Mouse (Mus musculus) gastrocnemius, postnatal 10 days (tissue): ENCODE measurements at regions not wholly inside any gene's neighbourhood (a gene's known extent, or its start where the extent isn't known, plus 50 kb on each side); places are given as distances from the start of the nearest gene placed in this dataset.

Experiments used
- DNase-seq: peaks from one replicate; pipeline ENCODE4 v3.0.0; 2021; ENCODE audit warnings: mixed read lengths

- no peak for DNase-seq
Observed at GRCm38 (mm10) chr2:28351445-28351844, 95.2 kb upstream of the Ppp1r26 start.

- DNase-seq = no peak
Observed at GRCm38 (mm10) chr2:28352903-28353302, 93.7 kb upstream of the Ppp1r26 start.

GRCm38 (mm10) chr2:28362199-28362598 lies 84.4 kb upstream of the Ppp1r26 start:
- DNase-seq = no peak

GRCm38 (mm10) chr2:28364623-28365022 lies 82.0 kb upstream of the Ppp1r26 start:
- no peak for DNase-seq

GRCm38 (mm10) chr2:28365756-28366155 lies 80.8 kb upstream of the Ppp1r26 start:
- no peak for DNase-seq

- DNase-seq = peak; percentile 68
Observed at GRCm38 (mm10) chr2:28374838-28375237, 71.8 kb upstream of the Ppp1r26 start.

- DNase-seq = no peak
Observed at GRCm38 (mm10) chr2:28377948-28378822, 68.4 kb upstream of the Ppp1r26 start.

GRCm38 (mm10) chr2:28382051-28382802 lies 64.4 kb upstream of the Ppp1r26 start:
- DNase-seq = no peak

GRCm38 (mm10) chr2:28384875-28385274 lies 61.7 kb upstream of the Ppp1r26 start:
- no peak for DNase-seq

GRCm38 (mm10) chr2:28386784-28387183 lies 59.8 kb upstream of the Ppp1r26 start:
- no peak for DNase-seq

- DNase-seq = peak; percentile 37
Observed at GRCm38 (mm10) chr2:28387422-28387836, 59.2 kb upstream of the Ppp1r26 start.

GRCm38 (mm10) chr2:28387926-28388325 lies 58.7 kb upstream of the Ppp1r26 start:
- DNase-seq = no peak

- no peak for DNase-seq
Observed at GRCm38 (mm10) chr2:28389703-28390102, 56.9 kb upstream of the Ppp1r26 start.

- DNase-seq = no peak
Observed at GRCm38 (mm10) chr2:28395391-28395790, 51.2 kb upstream of the Ppp1r26 start.
